Mouse (Mus musculus) myocyte (in vitro differentiated cells): Measurements from ENCODE around the gene Apol8.

ENCODE experiments used
- CEBPB ChIP-seq: IDR thresholded peaks from 2 replicates; pipeline ENCODE4 v1.6.1; 2011; ENCODE audit warnings: mild to moderate bottlenecking, moderate library complexity; ENCODE audit not compliant: poor library complexity, insufficient read depth, severe bottlenecking
- MAX ChIP-seq: IDR thresholded peaks from one replicate; pipeline ENCODE4 v1.6.1; 2011; ENCODE audit warnings: low read depth, mild to moderate bottlenecking, control low read depth
- MYOD1 ChIP-seq, 3 experiments: IDR thresholded peaks; one replicate each; pipeline ENCODE4 v1.6.1; 2011; ENCODE audit warnings: control low read depth in 2 of 3, low read depth in 2 of 3, mild to moderate bottlenecking in 2 of 3, moderate library complexity in 1 of 3; ENCODE audit not compliant: insufficient read length in 2 of 3, control insufficient read depth in 1 of 3
- POLR2A ChIP-seq: IDR thresholded peaks from one replicate; pipeline ENCODE4 v1.6.1; 2011; ENCODE audit warnings: low read depth, mild to moderate bottlenecking, control low read depth, moderate library complexity; ENCODE audit not compliant: insufficient read length
- TCF12 ChIP-seq: IDR thresholded peaks from one replicate; pipeline ENCODE4 v1.6.1; 2011; ENCODE audit warnings: mild to moderate bottlenecking, control low read depth; ENCODE audit not compliant: poor library complexity, insufficient read depth, severe bottlenecking

DNA sequence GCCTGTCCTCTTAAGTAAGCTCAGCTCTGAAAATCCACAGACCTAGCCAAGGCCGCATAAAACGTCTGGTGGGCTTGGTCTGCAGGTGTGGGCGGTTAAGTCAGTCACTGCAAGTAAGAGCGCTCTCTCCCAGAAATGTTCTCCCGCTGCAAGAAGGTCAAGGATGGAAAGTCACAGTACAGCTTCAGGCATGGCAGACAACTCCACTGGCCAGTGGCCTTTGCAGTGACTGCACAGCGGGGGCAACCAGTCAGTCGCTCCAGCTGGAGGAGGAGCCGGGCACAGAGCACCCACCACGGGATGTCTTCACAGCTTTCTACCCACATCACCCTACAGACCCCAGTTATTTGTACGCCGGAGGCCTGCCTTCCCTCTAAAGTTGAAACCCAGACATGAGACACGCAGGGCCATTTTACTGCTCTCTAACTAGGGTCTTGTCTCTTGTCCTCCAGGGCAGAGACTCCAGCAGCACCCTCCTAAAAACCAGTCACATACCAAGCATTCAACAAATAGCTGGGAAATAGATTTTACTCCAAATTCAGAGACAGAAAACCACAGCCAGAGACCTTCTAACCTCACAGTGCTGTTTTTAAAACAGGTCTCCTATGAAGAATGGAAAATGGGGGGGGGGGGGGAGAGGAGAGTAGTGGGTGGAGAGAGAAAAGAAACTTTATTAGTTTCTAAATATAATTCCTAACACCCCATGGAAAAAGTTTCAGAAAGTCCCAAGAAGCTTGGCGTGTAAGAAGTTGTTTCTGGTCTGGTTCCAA, 37.5 kb upstream of the Apol8 start:
- no peak for TF ChIP-seq TCF12
- TF ChIP-seq POLR2A, result no peak
- TF ChIP-seq CEBPB, result no peak
- TF ChIP-seq MYOD1 (IDR thresholded peaks at IDR 0.05; ENCODE audit: control insufficient read depth in 1 of 3, insufficient read length in 2 of 3, low read depth in 2 of 3), result no peak
- TF ChIP-seq MAX, result no peak
